Mouse (Mus musculus) small intestine, adult 2 months (tissue): ENCODE data around the gene Rpap3. TPM values are rescaled to one million over a fixed set of nuclear protein-coding genes. Genes with fewer than 3 reads are reported as not detected.

Source experiments
- H3K27ac ChIP-seq: fragments of 200-500 bp; 2 replicates; pipeline ENCODE4 v1.5.1; 2012; ENCODE audit warnings: low read depth, low read length, control low read depth, inconsistent platforms; ENCODE audit not compliant: insufficient read depth
- H3K27me3 ChIP-seq: fragments of 200-500 bp; 2 replicates; pipeline ENCODE4 v1.6.1; 2012; ENCODE audit warnings: mild to moderate bottlenecking, moderate library complexity, low read length, inconsistent platforms; ENCODE audit not compliant: control insufficient read depth, insufficient read depth
- H3K36me3 ChIP-seq: fragments of 200-500 bp; 2 replicates; pipeline ENCODE4 v1.6.1; 2012; ENCODE audit warnings: mild to moderate bottlenecking, low read length, control low read depth, inconsistent platforms; ENCODE audit not compliant: control insufficient read depth, insufficient read depth
- H3K4me1 ChIP-seq: fragments of 200-500 bp; 2 replicates; pipeline ENCODE4 v1.6.1; 2012; ENCODE audit warnings: low read length, inconsistent platforms, mixed read lengths; ENCODE audit not compliant: control insufficient read depth, insufficient read depth, insufficient read length
- H3K4me3 ChIP-seq: fragments of 200-500 bp; 2 replicates; pipeline ENCODE4 v1.5.1; 2012; ENCODE audit warnings: low read depth, mild to moderate bottlenecking, control low read depth, inconsistent platforms, low read length, moderate library complexity
- CTCF ChIP-seq: fragments of 200-500 bp; IDR thresholded peaks from 2 replicates; pipeline ENCODE4 v1.5.1; 2012; ENCODE audit warnings: low read depth, mild to moderate bottlenecking, control low read depth, inconsistent platforms, low read length, moderate library complexity, mixed read lengths; ENCODE audit not compliant: insufficient replicate concordance, insufficient read length; ENCODE audit errors: extremely low read depth
- POLR2A ChIP-seq: fragments of 200-500 bp; IDR thresholded peaks from 2 replicates; pipeline ENCODE4 v1.6.1; 2012; ENCODE audit warnings: low read depth, mild to moderate bottlenecking, control low read depth, inconsistent platforms, low read length, moderate library complexity
- WGBS: fragments of 180-500 bp; shearing (Covaris S2); methylation state at CpG from one replicate; pipeline ENCODE4 v1.1.7; 2018; 5-methylcytosine and 5-hydroxymethylcytosine counted together
- polyA plus RNA-seq: library from polyadenylated mRNA; depleted of rRNA; stranded (reverse); fragments of >200 nt; gene quantifications from 2 replicates; pipeline ENCODE4 v1.2.3, GENCODE M21; 2012; rRNA removed

Gene Rpap3
- polyA plus RNA-seq, 1 experiment, result 0.63 TPM

- WGBS, result 50% methylated on average over 4 of the region's 4 CpGs
- no peak overlapping the region for H3K27ac ChIP-seq
- no peaks in the 10 kb centered on the region for H3K36me3 ChIP-seq
- H3K4me3 ChIP-seq, result no peak overlapping the region
- no peaks in the 10 kb centered on the region for H3K4me1 ChIP-seq
- TF ChIP-seq CTCF, result no peak
- no peak for TF ChIP-seq POLR2A
- H3K27me3 ChIP-seq, result no peaks in the 10 kb centered on the region
Measured at GRCm38 (mm10) chr15:97643986-97644385, 61.6 kb downstream of the Rpap3 start.

Other genes starting within 250 kb of the Rpap3 start
- 0.24 and 0.51 TPM in 2 replicates for gene Endou, start 25.5 kb upstream of the Rpap3 start, polyA plus RNA-seq
- 11.3 and 17.1 TPM in 2 replicates for gene Rapgef3, start 62.1 kb upstream of the Rpap3 start, polyA plus RNA-seq
- gene Slc48a1, start 72.7 kb upstream of the Rpap3 start, polyA plus RNA-seq, result 20.8 and 22.1 TPM in 2 replicates
- gene Hdac7, start 138.7 kb upstream of the Rpap3 start, polyA plus RNA-seq, result 21.3 and 29.9 TPM in 2 replicates
- 100 and 151 TPM in 2 replicates for gene Vdr, start 204.8 kb upstream of the Rpap3 start, polyA plus RNA-seq